Mouse (Mus musculus) stomach, postnatal 0 days (tissue): ENCODE measurements around the gene Cldn7.
A peak's percentile ranks its signal among the peaks of the same experiment; 100 is the strongest.

Source experiments
- CTCF ChIP-seq: IDR thresholded peaks from 2 replicates; pipeline ENCODE4 v1.5.1; 2016; ENCODE audit warnings: antibody characterized with exemption, low read depth, mild to moderate bottlenecking, moderate library complexity
- EP300 ChIP-seq: optimal IDR thresholded peaks from 2 replicates; pipeline ENCODE3; 2016; ENCODE audit warnings: antibody characterized with exemption

DNA sequence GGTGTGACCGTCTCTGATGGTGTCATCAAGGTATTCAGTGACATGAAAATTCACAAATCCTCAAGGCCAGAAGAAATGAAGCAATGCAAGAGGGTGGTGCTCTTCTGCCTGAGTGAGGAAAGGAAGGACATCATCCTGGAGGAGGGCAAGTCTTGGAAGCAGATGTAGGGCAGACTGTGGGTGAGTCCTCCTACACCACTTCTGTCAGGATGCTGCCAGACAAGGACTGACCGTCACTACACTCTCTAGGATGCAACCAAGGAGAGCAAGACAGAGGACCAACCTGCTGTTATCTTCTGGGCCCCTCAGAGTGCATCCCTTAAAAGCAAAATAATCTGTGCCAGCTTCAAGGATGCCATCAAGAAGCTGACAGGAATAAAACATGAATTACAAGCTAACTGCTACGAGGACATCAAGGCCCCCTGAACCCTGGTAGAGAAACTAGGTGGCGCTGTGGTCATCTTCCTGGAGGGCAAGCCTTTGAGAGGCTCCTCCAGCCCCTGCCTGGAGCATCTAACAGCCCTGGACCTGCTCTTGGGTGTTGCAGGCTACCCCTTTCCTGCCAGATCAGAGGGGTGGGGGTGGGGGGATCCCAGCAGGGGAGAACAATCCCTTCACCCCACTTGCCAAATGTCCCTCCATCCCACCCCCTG lies 13.6 kb upstream of the Cldn7 start:
- TF ChIP-seq CTCF (peak; percentile 55), EP300 (no peak)
